Mouse (Mus musculus): ENCODE results near the gene Gm7029. TPM values are rescaled to one million over a fixed set of nuclear protein-coding genes. Genes with fewer than 3 reads are reported as not detected.

Gm7029 gene
- polyA plus RNA-seq, 1 experiment from 2014 or later: not detected

- no peak for TF ChIP-seq CTCF (IDR thresholded peaks at IDR 0.05; ENCODE audit: low read depth)
- Histone ChIP-seq H3K27ac (ENCODE audit: low read depth, low read length) (peak overlapping the region; percentile 92), H3K4me3 (ENCODE audit: low read depth, low read length) (peak overlapping the region; percentile 60), H3K36me3 (ENCODE audit: control insufficient read depth, insufficient read depth) (peaks cover 25% of the 10 kb centered on the region), H3K4me2 (replicated peaks; ENCODE audit: low read depth) (peak overlapping the region; percentile 90), H3K4me1 (replicated peaks; ENCODE audit: control insufficient read depth, insufficient read depth, low read length) (0 out of 2 replicates have a peak, but pooled peaks cover 4% of the 10 kb centered on the region), H3K9me3 (ENCODE audit: control insufficient read depth) (no peaks in the 10 kb centered on the region), H3K27me3 (replicated peaks; ENCODE audit: control insufficient read depth, insufficient read depth, low read length) (no peaks in the 10 kb centered on the region), H3K9ac (ENCODE audit: low read depth, low read length) (peak overlapping the region; percentile 49)
- ATAC-seq: peak; percentile 67
- WGBS: under 1% methylated on average over 44 of the region's 44 CpGs
Observed at GRCm38 (mm10) chr17:33908331-33909076, 34.9 kb downstream of the Gm7029 start.

GRCm38 (mm10) chr17:33909077-33909868, 35.6 kb downstream of the Gm7029 start, which contains the start of gene Daxx:
Gene Daxx, plus strand, starts transcription at chr17:33909414.
- WGBS: under 1% methylated on average over 68 of the region's 68 CpGs
- peak within 1 kb of the TSS; percentile 92 for H3K27ac ChIP-seq (ENCODE audit: low read depth, low read length)
- no peak for TF ChIP-seq CTCF (IDR thresholded peaks at IDR 0.05; ENCODE audit: low read depth)

GRCm38 (mm10) chr17:33909869-33910250, 36.2 kb downstream of the Gm7029 start:
- Histone ChIP-seq H3K4me1 (replicated peaks; ENCODE audit: control insufficient read depth, insufficient read depth, low read length) (0 out of 2 replicates have a peak, but pooled peaks cover 4% of the 10 kb centered on the region), H3K9ac (ENCODE audit: low read depth, low read length) (peak overlapping the region; percentile 72), H3K27me3 (replicated peaks; ENCODE audit: control insufficient read depth, insufficient read depth, low read length) (no peaks in the 10 kb centered on the region), H3K4me3 (ENCODE audit: low read depth, low read length) (peak overlapping the region; percentile 60), H3K27ac (ENCODE audit: low read depth, low read length) (peak overlapping the region; percentile 92), H3K36me3 (ENCODE audit: control insufficient read depth, insufficient read depth) (peaks cover 39% of the 10 kb centered on the region), H3K9me3 (ENCODE audit: control insufficient read depth) (no peaks in the 10 kb centered on the region), H3K4me2 (replicated peaks; ENCODE audit: low read depth) (peak overlapping the region; percentile 90)
- ATAC-seq: peak; percentile 4
- under 1% methylated on average over 14 of the region's 14 CpGs for WGBS
- no peak for TF ChIP-seq CTCF (IDR thresholded peaks at IDR 0.05; ENCODE audit: low read depth)

More at GRCm38 (mm10) chr17:33909077-33909868, 35.6 kb downstream of the Gm7029 start, which contains the start of gene Daxx:
- Histone ChIP-seq H3K27me3 (replicated peaks; ENCODE audit: control insufficient read depth, insufficient read depth, low read length) (no peaks in the 10 kb centered on the region), H3K9me3 (ENCODE audit: control insufficient read depth) (no peaks in the 10 kb centered on the region), H3K4me2 (replicated peaks; ENCODE audit: low read depth) (peak within 1 kb of the TSS; percentile 90), H3K4me3 (ENCODE audit: low read depth, low read length) (peak within 1 kb of the TSS; percentile 60), H3K4me1 (replicated peaks; ENCODE audit: control insufficient read depth, insufficient read depth, low read length) (0 out of 2 replicates have a peak, but pooled peaks cover 4% of the 10 kb centered on the region), H3K36me3 (ENCODE audit: control insufficient read depth, insufficient read depth) (peaks cover 33% of the 10 kb centered on the region), H3K9ac (ENCODE audit: low read depth, low read length) (peak within 1 kb of the TSS; percentile 72)
- peak; percentile 96 for ATAC-seq

GRCm38 (mm10) chr17:33910346-33911051, 36.9 kb downstream of the Gm7029 start:
- Histone ChIP-seq H3K4me1 (replicated peaks; ENCODE audit: control insufficient read depth, insufficient read depth, low read length) (0 out of 2 replicates have a peak, but pooled peaks cover 4% of the 10 kb centered on the region), H3K4me2 (replicated peaks; ENCODE audit: low read depth) (peak overlapping the region; percentile 90), H3K27me3 (replicated peaks; ENCODE audit: control insufficient read depth, insufficient read depth, low read length) (no peaks in the 10 kb centered on the region), H3K4me3 (ENCODE audit: low read depth, low read length) (peak overlapping the region; percentile 60), H3K27ac (ENCODE audit: low read depth, low read length) (peak overlapping the region; percentile 92), H3K9me3 (ENCODE audit: control insufficient read depth) (no peaks in the 10 kb centered on the region), H3K9ac (ENCODE audit: low read depth, low read length) (peak overlapping the region; percentile 72; the same call in 1 of the 2 replicates), H3K36me3 (ENCODE audit: control insufficient read depth, insufficient read depth) (peaks cover 42% of the 10 kb centered on the region)
- no peak for ATAC-seq
- peak; percentile 54 for TF ChIP-seq CTCF (IDR thresholded peaks at IDR 0.05; ENCODE audit: low read depth)
- 43% methylated on average over 11 of the region's 11 CpGs for WGBS

GRCm38 (mm10) chr17:33911052-33911812, 37.6 kb downstream of the Gm7029 start:
- Histone ChIP-seq H3K4me1 (replicated peaks; ENCODE audit: control insufficient read depth, insufficient read depth, low read length) (0 out of 2 replicates have a peak, but pooled peaks cover 4% of the 10 kb centered on the region), H3K4me2 (replicated peaks; ENCODE audit: low read depth) (no peak overlapping the region), H3K9ac (ENCODE audit: low read depth, low read length) (no peak overlapping the region), H3K27me3 (replicated peaks; ENCODE audit: control insufficient read depth, insufficient read depth, low read length) (no peaks in the 10 kb centered on the region), H3K36me3 (ENCODE audit: control insufficient read depth, insufficient read depth) (peaks cover 42% of the 10 kb centered on the region), H3K4me3 (ENCODE audit: low read depth, low read length) (no peak overlapping the region), H3K27ac (ENCODE audit: low read depth, low read length) (no peak overlapping the region), H3K9me3 (ENCODE audit: control insufficient read depth) (no peaks in the 10 kb centered on the region)
- 92% methylated on average over 31 of the region's 31 CpGs for WGBS
- no peak for TF ChIP-seq CTCF (IDR thresholded peaks at IDR 0.05; ENCODE audit: low read depth)
- no peak for ATAC-seq
